Mouse (Mus musculus) cortical plate, adult 2 months (tissue): ENCODE data around the gene Map3k14. TPM values are rescaled to one million over a fixed set of nuclear protein-coding genes. Genes with fewer than 3 reads are reported as not detected.

ENCODE experiments used
- H3K27ac ChIP-seq: fragments of 200-500 bp; 2 replicates; pipeline ENCODE4 v1.5.1; 2012; ENCODE audit warnings: low read length, control low read depth, inconsistent platforms; ENCODE audit not compliant: insufficient read depth
- H3K4me1 ChIP-seq: fragments of 200-500 bp; 2 replicates; pipeline ENCODE4 v1.6.1; 2011; ENCODE audit warnings: low read length; ENCODE audit not compliant: control insufficient read depth, insufficient read depth
- H3K4me3 ChIP-seq: fragments of 200-500 bp; 2 replicates; pipeline ENCODE4 v1.5.1; 2011; ENCODE audit warnings: mild to moderate bottlenecking, low read length, control low read depth; ENCODE audit not compliant: insufficient read depth
- CTCF ChIP-seq: fragments of 200-500 bp; IDR thresholded peaks from 2 replicates; pipeline ENCODE4 v1.5.1; 2011; ENCODE audit warnings: mild to moderate bottlenecking, control low read depth, low read length; ENCODE audit not compliant: insufficient read depth; ENCODE audit errors: extremely low read depth
- POLR2A ChIP-seq: fragments of 200-500 bp; IDR thresholded peaks from 2 replicates; pipeline ENCODE4 v1.6.1; 2011; ENCODE audit warnings: mild to moderate bottlenecking, low read length, control low read depth; ENCODE audit not compliant: insufficient read depth; ENCODE audit errors: extremely low read depth
- polyA plus RNA-seq: library from polyadenylated mRNA; depleted of rRNA; stranded (reverse); fragments of >200 nt; gene quantifications from 2 replicates; pipeline ENCODE4 v1.2.3, GENCODE M21; 2012

Gene Map3k14
- polyA plus RNA-seq, 1 experiment: 3.4 TPM

DNA sequence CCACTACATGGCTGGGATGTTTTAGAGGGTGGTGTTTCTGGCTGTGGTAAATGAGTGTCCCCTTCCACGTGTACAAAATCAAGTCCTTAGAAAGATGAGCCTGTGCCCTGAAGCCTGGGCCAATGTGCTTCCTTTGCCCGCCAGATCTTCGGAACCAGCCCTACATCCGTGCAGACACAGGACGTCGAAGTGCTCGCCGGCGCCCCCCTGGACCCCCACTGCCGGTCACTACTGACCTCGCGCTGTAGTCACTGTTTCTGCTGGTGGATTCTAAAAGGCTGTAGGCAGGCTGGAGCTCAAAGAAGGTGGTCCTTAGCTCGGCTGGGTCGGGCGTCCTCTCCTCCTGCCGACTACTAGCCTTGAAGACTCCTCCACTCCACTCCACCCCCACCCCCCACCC is 68.9 kb downstream of the Map3k14 start:
- Histone ChIP-seq H3K27ac (peak overlapping the region; percentile 13; the same call in 1 of the 2 replicates), H3K4me1 (peaks cover 5% of the 10 kb centered on the region), H3K4me3 (no peak overlapping the region; the same call in 1 of the 2 replicates)
- TF ChIP-seq CTCF: no peak
- TF ChIP-seq POLR2A: no peak

- peaks cover 5% of the 10 kb centered on the region for H3K4me1 ChIP-seq
- H3K27ac ChIP-seq: peak overlapping the region; percentile 13
- 0 out of 2 replicates have a peak overlapping the region, but pooled peaks have one; percentile 0 for H3K4me3 ChIP-seq
- TF ChIP-seq POLR2A (no peak), CTCF (no peak)
Measured at GRCm38 (mm10) chr11:103197340-103197739, 69.9 kb downstream of the Map3k14 start.

- Histone ChIP-seq H3K27ac (peak overlapping the region; percentile 49), H3K4me3 (peak overlapping the region; percentile 14), H3K4me1 (peaks cover 6% of the 10 kb centered on the region)
- TF ChIP-seq CTCF (no peak), POLR2A (no peak)
Measured at GRCm38 (mm10) chr11:103195656-103196055, 71.6 kb downstream of the Map3k14 start.

DNA sequence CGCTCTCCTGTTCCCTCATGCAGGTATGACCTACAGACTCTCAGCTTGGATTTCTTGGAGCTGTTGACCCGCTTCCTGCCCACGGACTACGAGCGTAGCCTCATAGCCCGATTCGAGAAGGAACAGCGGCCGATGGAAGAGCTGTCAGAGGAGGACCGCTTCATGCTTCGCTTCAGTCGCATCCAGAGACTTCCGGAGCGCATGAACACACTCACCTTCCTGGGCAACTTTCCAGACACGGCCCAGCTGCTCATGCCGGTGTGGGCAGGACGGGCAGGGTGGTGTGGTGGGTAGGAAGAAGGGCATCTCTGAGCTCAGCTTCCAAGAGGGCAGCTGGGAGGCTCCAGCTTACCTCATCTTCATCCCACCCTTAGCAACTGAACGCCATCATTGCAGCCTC is 72.0 kb downstream of the Map3k14 start:
- peak overlapping the region; percentile 14; the same call in 1 of the 2 replicates for H3K4me3 ChIP-seq
- peaks cover 6% of the 10 kb centered on the region for H3K4me1 ChIP-seq
- peak overlapping the region; percentile 49 for H3K27ac ChIP-seq
- TF ChIP-seq CTCF: no peak
- TF ChIP-seq POLR2A: no peak

GRCm38 (mm10) chr11:103193825-103194168 is 73.5 kb downstream of the Map3k14 start:
- Histone ChIP-seq H3K4me1 (peaks cover 1% of the 10 kb centered on the region), H3K27ac (peak overlapping the region; percentile 75), H3K4me3 (peak overlapping the region; percentile 61)
- no peak for TF ChIP-seq CTCF
- no peak for TF ChIP-seq POLR2A

DNA sequence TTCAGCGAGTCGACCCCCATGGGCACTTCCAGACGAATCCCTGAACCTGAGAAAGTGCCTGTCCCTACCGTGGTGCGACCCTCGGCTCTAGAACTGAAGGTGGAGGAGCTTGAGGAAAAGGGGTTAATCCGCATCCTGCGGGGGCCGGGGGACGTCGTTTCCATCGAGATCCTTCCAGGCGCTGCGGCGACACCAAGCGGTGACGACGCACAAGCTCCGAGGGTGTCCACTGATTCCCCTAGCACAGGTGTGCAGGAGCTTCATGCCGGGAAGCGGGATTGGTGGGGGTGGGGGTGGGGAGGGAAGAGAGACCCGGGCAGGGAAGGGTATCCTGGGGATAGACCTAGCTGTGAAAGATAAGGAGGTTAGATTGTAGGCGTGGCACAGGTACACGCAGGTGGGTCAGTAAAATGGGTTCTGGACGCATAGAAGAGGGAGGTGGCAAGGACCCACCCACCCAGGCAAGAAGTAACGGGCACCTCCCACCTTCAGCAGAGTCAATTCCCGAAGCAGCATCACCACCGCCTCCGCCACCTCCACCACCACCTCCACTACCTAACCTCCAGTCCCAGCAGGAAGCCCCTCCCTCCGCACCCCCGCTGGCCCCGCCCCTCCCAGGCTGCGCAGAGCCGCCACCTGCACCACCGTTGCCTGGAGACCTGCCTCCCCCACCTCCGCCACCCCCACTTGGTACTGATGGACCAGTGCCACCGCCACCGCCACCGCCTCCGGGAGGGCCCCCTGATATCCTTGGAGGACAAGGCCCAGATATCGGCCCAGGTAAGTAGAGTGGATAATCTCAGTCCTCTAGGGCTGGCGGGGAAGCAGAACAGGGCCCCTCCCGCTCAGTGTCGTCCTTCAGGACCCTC is 74.1 kb downstream of the Map3k14 start:
- H3K27ac ChIP-seq: peak overlapping the region; percentile 82
- TF ChIP-seq CTCF (peak; percentile 33; the same call in 1 of the 2 replicates), POLR2A (0 out of 2 replicates have a peak, but pooled peaks have one; percentile 12)
- peaks cover 1% of the 10 kb centered on the region for H3K4me1 ChIP-seq
- peak overlapping the region; percentile 61 for H3K4me3 ChIP-seq

DNA sequence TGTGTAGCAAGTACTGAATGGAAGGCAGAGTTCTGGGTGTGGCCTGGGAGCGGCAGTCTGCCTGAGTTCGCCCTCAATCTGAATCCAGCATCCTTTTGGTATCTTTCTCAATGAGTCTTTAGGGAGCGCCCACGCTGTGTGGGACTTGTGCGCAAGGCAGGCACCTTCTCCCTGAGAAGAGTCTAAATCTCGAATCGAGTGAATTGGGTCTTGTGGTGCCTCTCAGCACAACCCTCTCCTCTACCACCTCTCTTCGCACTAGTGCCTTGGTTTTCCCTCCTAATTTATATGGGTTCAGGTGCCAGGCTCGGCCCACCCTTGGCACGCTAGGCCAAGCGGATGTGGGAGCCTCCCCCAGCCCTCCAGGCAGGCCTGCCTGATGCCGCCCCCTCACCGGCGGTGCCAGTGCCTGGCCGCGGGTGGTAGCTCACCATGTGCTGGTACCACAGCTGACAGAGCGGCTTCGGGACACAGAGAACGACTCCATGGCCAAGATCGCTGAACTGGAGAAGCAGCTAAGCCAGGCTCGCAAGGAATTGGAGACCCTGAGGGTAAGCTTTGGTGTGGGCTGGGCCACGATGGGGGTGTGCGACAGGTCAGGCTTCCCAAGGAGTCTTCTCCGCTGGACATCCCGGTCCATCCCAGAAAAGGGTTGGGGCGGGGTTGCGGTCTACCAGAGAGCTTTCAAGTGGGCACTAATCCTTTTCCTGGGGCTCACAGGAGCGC is 74.9 kb downstream of the Map3k14 start:
- H3K27ac ChIP-seq: peak overlapping the region; percentile 82
- peak overlapping the region; percentile 61 for H3K4me3 ChIP-seq
- peaks cover 1% of the 10 kb centered on the region for H3K4me1 ChIP-seq
- TF ChIP-seq POLR2A (peak; percentile 37; the same call in 1 of the 2 replicates), CTCF (no peak)

DNA sequence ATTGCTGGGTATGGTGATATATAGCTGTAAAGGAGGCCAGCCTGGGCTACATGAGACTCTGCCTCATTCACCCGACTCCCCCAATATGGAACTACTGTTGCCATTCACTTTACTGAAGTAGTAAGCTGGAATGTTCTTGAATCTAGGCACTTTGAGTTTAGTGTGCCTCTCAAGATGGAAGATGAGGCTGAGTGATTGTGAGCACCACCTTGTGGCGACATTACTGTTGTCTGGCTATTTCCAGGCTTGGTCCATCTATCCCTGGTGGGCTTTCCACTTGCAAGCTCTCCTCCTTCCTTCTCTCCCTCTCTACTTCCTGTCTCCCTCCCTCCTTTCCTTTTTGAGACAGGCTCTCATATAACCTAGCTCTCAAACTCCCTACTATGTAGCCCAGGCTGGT is 82.4 kb downstream of the Map3k14 start:
- no peak overlapping the region for H3K4me3 ChIP-seq
- no peak overlapping the region for H3K27ac ChIP-seq
- TF ChIP-seq CTCF (peak; percentile 72), POLR2A (no peak)
- no peaks in the 10 kb centered on the region; the same call in 1 of the 2 replicates for H3K4me1 ChIP-seq

- H3K4me3 ChIP-seq: no peak overlapping the region
- no peak for TF ChIP-seq CTCF
- TF ChIP-seq POLR2A: no peak
- H3K4me1 ChIP-seq: peaks cover 3% of the 10 kb centered on the region; the same call in 1 of the 2 replicates
- no peak overlapping the region for H3K27ac ChIP-seq
Measured at GRCm38 (mm10) chr11:103181911-103182310, 85.4 kb downstream of the Map3k14 start.
